8 mouse cellular contexts compared by ENCODE assay signal in genomic region chr1:191312513-191312941, GRCm38 (mm10). TPM values are rescaled to one million over a fixed set of nuclear protein-coding genes. Genes with fewer than 3 reads are reported as not detected.
DNase-seq lines count a peak whose midpoint lies in the region; ATAC-seq and TF ChIP-seq lines count a peak whose summit lies in the region.

No protein-coding gene starts in this region.

- peaks cover 16% of the 10 kb centered on the region for H3K4me1 ChIP-seq in hindbrain, embryonic 15.5 days (replicated peaks)

- H3K27me3 ChIP-seq in hindbrain, embryonic 15.5 days: no peaks in the 10 kb centered on the region

- no peaks in the 10 kb centered on the region for H3K9me3 ChIP-seq in hindbrain, embryonic 15.5 days

- DNase-seq in R1 (ENCODE audit: low read depth, low spot score): peak; percentile 87
- peak; percentile 90 to 92 for DNase-seq in cerebellum, postnatal 25 days
- DNase-seq in frontal cortex, postnatal 36 days (ENCODE audit: low spot score in 2 of 2): peak; percentile 85 to 87
- peak; percentile 72 to 83 for DNase-seq in left cerebral cortex, adult 2 months (ENCODE audit: extremely low spot score in 1 of 2, low spot score in 2 of 2)
- DNase-seq in right cerebral cortex, adult 18-20 months: peak; percentile 85
- peak; percentile 50 for DNase-seq in urinary bladder, postnatal 10 days (ENCODE audit: low spot score)

- intact Hi-C loops in left cerebral cortex, adult 2 months (cut with DNase I): loop anchor here (2.0 to 5.0 kb wide), 2 partner anchors 40 to 250 kb away; no protein-coding TSS in a partner anchor

- peaks cover 8% of the 10 kb centered on the region for H3K36me3 ChIP-seq in hindbrain, embryonic 15.5 days

- H3K9ac ChIP-seq in hindbrain, embryonic 15.5 days: peak overlapping the region; percentile 31; the same call in 1 of the 2 replicates

- peak overlapping the region; percentile 52 for H3K4me2 ChIP-seq in hindbrain, embryonic 15.5 days

- peak; percentile 82 for ATAC-seq in hindbrain, embryonic 15.5 days (ENCODE audit: low FRiP score, low read depth)
- peak; percentile 93 for ATAC-seq in megakaryocyte, adult 5-6 weeks (ENCODE audit: poor library complexity, severe bottlenecking)

- no peak overlapping the region for H3K27ac ChIP-seq in hindbrain, embryonic 15.5 days (replicated peaks)
- H3K27ac ChIP-seq in left cerebral cortex, adult 2 months: peak overlapping the region; percentile 58

- 1% methylated on average over 14 of the region's 14 CpGs for WGBS in hindbrain, embryonic 15.5 days

- peak overlapping the region; percentile 46 for H3K4me3 ChIP-seq in hindbrain, embryonic 15.5 days
- H3K4me3 ChIP-seq in left cerebral cortex, adult 2 months: peak overlapping the region; percentile 55

- TF ChIP-seq CTCF in left cerebral cortex, adult 2 months (IDR thresholded peaks at IDR 0.05): peak; percentile 86

RNA-seq across cellular contexts. Expression of gene Nenf, which starts 5.5 kb away (rescaled TPM):
- 138 TPM in 2 replicates for polyA plus RNA-seq in hindbrain, embryonic 15.5 days (2015; fragmentation: Nextera tagmentation; extraction: Ambion mirVana)
- 10 to 100 TPM; 71.3 to 76.4 TPM for total RNA-seq in left cerebral cortex, adult 2 months (2021)
- 14.9 and 15.1 TPM in 2 replicates for total RNA-seq in megakaryocyte, adult 5-6 weeks (2015)
- total RNA-seq in megakaryocyte, adult 5-6 weeks (2017): 4.6 and 6.3 TPM in 2 replicates

RNA-seq across cellular contexts. Expression of gene Tmem206, which starts 13.2 kb away (rescaled TPM):
- 35.9 and 36.1 TPM in 2 replicates for polyA plus RNA-seq in hindbrain, embryonic 15.5 days (2015; fragmentation: Nextera tagmentation; extraction: Ambion mirVana)
- total RNA-seq in left cerebral cortex, adult 2 months (2021): 1 to 10 TPM; 9.3 to 9.4 TPM
- total RNA-seq in megakaryocyte, adult 5-6 weeks (2015): 9.4 and 14.9 TPM in 2 replicates
- total RNA-seq in megakaryocyte, adult 5-6 weeks (2017): 9.0 and 10.3 TPM in 2 replicates

Comparison
In these comparisons a context has a peak if more than half of its experiments do, and no peak if none do; other contexts are left out.
1. RNA of gene Nenf, which starts 5.5 kb away (total RNA-seq): 71.3 to 76.4 TPM in left cerebral cortex, adult 2 months; 4.6 to 15.1 TPM in megakaryocyte, adult 5-6 weeks; every median in the first group is over 4 times any median in the second.
2. Peak in every context shown above with its lines, with median percentiles within 50 percentile points of each other: DNase-seq.